Mouse (Mus musculus) kidney, postnatal 0 days (tissue): ENCODE results near the gene Mfsd5. TPM values are rescaled to one million over a fixed set of nuclear protein-coding genes. Genes with fewer than 3 reads are reported as not detected.

ENCODE experiments used
- ATAC-seq: fragments of 200-750 bp; cut with Nextera tagmentation; replicated peaks from 2 replicates; pipeline ENCODE4 v1.8.0; 2017; ENCODE audit warnings: low read depth, moderate number of reproducible peaks, moderate TSS enrichment, moderate library complexity; ENCODE audit not compliant: low FRiP score
- DNase-seq: peaks from one replicate; pipeline ENCODE4 v3.0.0-alpha.2; 2016; ENCODE audit warnings: low spot score
- H3K27ac ChIP-seq: fragments of 300-500 bp; sonication (generic); 2 replicates; pipeline ENCODE4 v1.5.1; 2014; ENCODE audit warnings: mild to moderate bottlenecking
- H3K27me3 ChIP-seq: fragments of 300-500 bp; sonication (generic); 2 replicates; pipeline ENCODE4 v1.6.1; 2014; ENCODE audit warnings: low read length, mixed read lengths; ENCODE audit not compliant: insufficient read depth
- H3K36me3 ChIP-seq: fragments of 300-500 bp; sonication (generic); 2 replicates; pipeline ENCODE4 v1.6.1; 2014; ENCODE audit warnings: low read length, mixed read lengths; ENCODE audit not compliant: insufficient read depth
- H3K4me1 ChIP-seq: fragments of 300-500 bp; sonication (generic); replicated peaks from 2 replicates; pipeline ENCODE4 v1.6.1; 2014; ENCODE audit warnings: antibody characterized with exemption, low read length, mixed read lengths; ENCODE audit not compliant: insufficient read depth
- H3K4me2 ChIP-seq: fragments of 300-500 bp; sonication (generic); 2 replicates; pipeline ENCODE4 v1.6.1; 2014; ENCODE audit warnings: mild to moderate bottlenecking, low read length, moderate library complexity, mixed read lengths
- H3K4me3 ChIP-seq: fragments of 300-500 bp; sonication (generic); replicated peaks from 2 replicates; pipeline ENCODE4 v1.5.1; 2014; ENCODE audit warnings: low read depth, low read length
- H3K9ac ChIP-seq: fragments of 300-500 bp; sonication (generic); 2 replicates; pipeline ENCODE4 v1.6.1; 2014; ENCODE audit warnings: low read depth, low read length
- H3K9me3 ChIP-seq: fragments of 300-500 bp; sonication (generic); replicated peaks from 2 replicates; pipeline ENCODE4 v1.6.1; 2016; ENCODE audit warnings: low read length, inconsistent platforms, mixed read lengths
- CTCF ChIP-seq: IDR thresholded peaks from 2 replicates; pipeline ENCODE4 v1.5.1; 2016; ENCODE audit warnings: antibody characterized with exemption, low read depth, mild to moderate bottlenecking, moderate library complexity
- WGBS: fragments of 180-500 bp; shearing (Covaris S2); extraction: QIAGEN DNeasy Blood & Tissue Kit; methylation state at CpG from one replicate; pipeline ENCODE4 v1.1.7; 2014; 5-methylcytosine and 5-hydroxymethylcytosine counted together
- polyA plus RNA-seq: library from polyadenylated mRNA; unstranded; fragments of >200 nt; fragmentation: Nextera tagmentation; extraction: Ambion mirVana; gene quantifications from 2 replicates; pipeline ENCODE4 v1.2.1, GENCODE M21; 2015

The Mfsd5 gene
- polyA plus RNA-seq, 1 experiment from 2014 or later: 73.2 TPM

GRCm38 (mm10) chr15:102278726-102279091 is 545 bp upstream of the Mfsd5 start:
- H3K9me3 ChIP-seq: no peaks in the 10 kb centered on the region
- ATAC-seq: no peak
- H3K27ac ChIP-seq: peak overlapping the region; percentile 91
- peak overlapping the region; percentile 86 for H3K9ac ChIP-seq
- H3K36me3 ChIP-seq: peaks cover 9% of the 10 kb centered on the region
- H3K4me1 ChIP-seq: peaks cover 13% of the 10 kb centered on the region; the same call in 1 of the 2 replicates
- no peak for TF ChIP-seq CTCF
- no peaks in the 10 kb centered on the region for H3K27me3 ChIP-seq
- DNase-seq: no peak
- peak overlapping the region; percentile 95 for H3K4me2 ChIP-seq
- H3K4me3 ChIP-seq: peak overlapping the region; percentile 94
- WGBS: 41% methylated on average over 7 of the region's 7 CpGs

- Histone ChIP-seq H3K9me3 (no peaks in the 10 kb centered on the region), H3K27me3 (no peaks in the 10 kb centered on the region), H3K4me3 (peak overlapping the region; percentile 94), H3K27ac (peak overlapping the region; percentile 91), H3K9ac (peak overlapping the region; percentile 86), H3K4me2 (peak overlapping the region; percentile 95), H3K36me3 (peaks cover 9% of the 10 kb centered on the region), H3K4me1 (peaks cover 13% of the 10 kb centered on the region; the same call in 1 of the 2 replicates)
- DNase-seq (no peak), ATAC-seq (peak; percentile 14)
- WGBS: 24% methylated on average over 13 of the region's 13 CpGs
- TF ChIP-seq CTCF: no peak
Observed at GRCm38 (mm10) chr15:102279783-102280520, 698 bp downstream of the Mfsd5 start.

DNA sequence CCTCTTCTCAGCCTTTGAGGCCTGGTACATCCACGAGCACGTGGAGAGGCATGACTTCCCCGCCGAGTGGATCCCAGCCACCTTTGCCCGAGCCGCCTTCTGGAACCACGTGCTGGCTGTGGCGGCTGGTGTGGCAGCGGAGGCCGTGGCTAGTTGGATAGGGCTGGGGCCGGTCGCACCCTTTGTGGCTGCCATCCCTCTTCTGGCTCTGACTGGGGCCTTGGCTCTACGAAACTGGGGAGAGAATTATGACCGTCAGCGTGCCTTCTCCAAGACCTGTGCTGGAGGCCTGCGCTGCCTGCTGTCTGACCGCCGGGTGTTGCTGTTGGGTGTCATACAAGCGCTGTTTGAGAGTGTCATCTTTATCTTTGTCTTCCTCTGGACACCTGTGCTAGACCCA is 1.4 kb downstream of the Mfsd5 start:
- TF ChIP-seq CTCF: no peak
- ATAC-seq: no peak
- H3K9ac ChIP-seq: no peak overlapping the region; the same call in 1 of the 2 replicates
- peaks cover 13% of the 10 kb centered on the region; the same call in 1 of the 2 replicates for H3K4me1 ChIP-seq
- no peak overlapping the region for H3K4me3 ChIP-seq
- no peak for DNase-seq
- 95% methylated on average over 19 of the region's 19 CpGs for WGBS
- H3K27ac ChIP-seq: no peak overlapping the region
- H3K9me3 ChIP-seq: no peaks in the 10 kb centered on the region
- no peaks in the 10 kb centered on the region for H3K27me3 ChIP-seq
- peak overlapping the region; percentile 95 for H3K4me2 ChIP-seq
- H3K36me3 ChIP-seq: peaks cover 9% of the 10 kb centered on the region

DNA sequence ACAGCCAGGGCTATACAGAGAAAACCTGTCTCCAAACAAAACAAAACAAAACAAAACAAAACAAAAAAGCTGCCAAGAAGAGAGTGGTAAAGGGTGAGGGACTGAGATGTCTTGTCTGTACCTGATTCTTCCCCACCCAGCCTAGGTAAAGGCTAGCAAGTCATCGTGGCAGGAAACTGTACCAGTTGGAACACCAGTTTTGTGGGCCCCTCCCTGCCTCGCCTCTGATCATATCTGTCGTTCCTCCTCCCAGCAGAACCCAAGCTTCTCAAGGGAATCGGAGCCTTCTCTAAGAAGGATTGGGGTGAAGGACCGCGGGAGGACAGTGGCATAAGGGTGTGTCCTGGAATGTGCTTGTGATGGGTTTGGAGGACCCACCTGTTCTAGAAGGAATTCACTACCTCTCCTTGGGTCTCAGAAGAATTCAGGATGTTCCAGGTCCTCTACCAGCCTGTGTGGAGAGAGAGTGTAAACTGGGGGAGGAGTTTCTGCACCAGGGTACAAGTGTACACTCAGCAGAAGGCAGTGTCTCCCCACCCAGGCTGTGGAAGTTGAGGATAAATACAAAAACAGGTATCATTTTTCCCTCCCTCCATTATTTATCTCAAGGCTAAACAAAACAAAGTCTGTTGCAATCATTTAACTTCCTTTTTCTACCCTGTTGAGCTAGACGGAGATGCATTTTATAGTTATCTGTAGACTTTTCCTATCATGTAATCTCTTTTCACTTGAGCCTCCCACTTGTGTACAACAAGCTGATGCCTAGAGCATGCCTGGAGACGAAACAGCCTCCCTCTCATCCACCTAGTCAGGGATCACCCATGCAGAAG is 3.4 kb downstream of the Mfsd5 start:
- WGBS: 66% methylated on average over 8 of the region's 8 CpGs
- Histone ChIP-seq H3K36me3 (peaks cover 9% of the 10 kb centered on the region), H3K27ac (no peak overlapping the region), H3K9me3 (no peaks in the 10 kb centered on the region), H3K27me3 (no peaks in the 10 kb centered on the region), H3K4me3 (no peak overlapping the region), H3K4me1 (peaks cover 13% of the 10 kb centered on the region; the same call in 1 of the 2 replicates), H3K4me2 (no peak overlapping the region), H3K9ac (no peak overlapping the region)
- no peak for TF ChIP-seq CTCF
- ATAC-seq: no peak
- no peak for DNase-seq

- DNase-seq (no peak), ATAC-seq (no peak)
- Histone ChIP-seq H3K36me3 (peaks cover 9% of the 10 kb centered on the region), H3K9me3 (no peaks in the 10 kb centered on the region), H3K9ac (no peak overlapping the region), H3K4me1 (peaks cover 13% of the 10 kb centered on the region; the same call in 1 of the 2 replicates), H3K4me2 (no peak overlapping the region), H3K27ac (no peak overlapping the region), H3K27me3 (no peaks in the 10 kb centered on the region), H3K4me3 (no peak overlapping the region)
- no peak for TF ChIP-seq CTCF
- 67% methylated on average over 3 of the region's 3 CpGs for WGBS
Observed at GRCm38 (mm10) chr15:102283648-102284047, 4.4 kb downstream of the Mfsd5 start.

DNA sequence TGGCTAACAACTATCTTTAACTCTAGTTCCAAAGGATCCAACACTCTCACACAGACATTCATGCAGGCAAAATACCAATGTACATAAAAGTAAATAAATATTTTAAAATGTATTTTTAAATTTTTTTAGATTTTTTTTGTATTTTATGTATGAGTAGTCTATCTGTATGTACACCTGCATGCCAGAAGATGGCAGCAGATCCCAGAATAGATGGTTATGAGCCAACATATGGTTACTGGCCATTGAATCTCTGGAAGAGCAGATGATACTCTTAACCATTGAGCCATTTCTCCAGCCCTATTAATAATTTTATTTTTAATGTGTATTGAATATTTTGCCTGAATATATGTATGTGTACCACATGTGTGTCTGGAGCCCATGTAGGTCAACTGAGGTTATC is 8.1 kb downstream of the Mfsd5 start:
- Histone ChIP-seq H3K4me3 (no peak overlapping the region), H3K27me3 (no peaks in the 10 kb centered on the region), H3K9me3 (no peaks in the 10 kb centered on the region), H3K4me2 (no peak overlapping the region), H3K27ac (no peak overlapping the region), H3K9ac (no peak overlapping the region), H3K36me3 (no peaks in the 10 kb centered on the region), H3K4me1 (no peaks in the 10 kb centered on the region)
- DNase-seq (peak; percentile 78), ATAC-seq (no peak)
- peak; percentile 75 for TF ChIP-seq CTCF
